Mouse (Mus musculus): ENCODE results near the gene Mfsd14a. TPM values are rescaled to one million over a fixed set of nuclear protein-coding genes. Genes with fewer than 3 reads are reported as not detected.
"Not testable (repeated sequence)": the region's sequence is repeated elsewhere in the genome, so short reads cannot be mapped to it uniquely, and the experiment has no call there.

Mfsd14a gene
- polyA plus RNA-seq, 1 experiment: 12.2 TPM

- no peaks in the 10 kb centered on the region for H3K36me3 ChIP-seq (ENCODE audit: control insufficient read depth, insufficient read depth, low read length)
- no peaks in the 10 kb centered on the region for H3K4me1 ChIP-seq (ENCODE audit: control insufficient read depth, insufficient read depth, insufficient read length)
- WGBS: 96% methylated on average over 4 of the region's 4 CpGs
- no peak overlapping the region for H3K27ac ChIP-seq (ENCODE audit: insufficient read depth, low read length)
- TF ChIP-seq POLR2A (IDR thresholded peaks at IDR 0.05; ENCODE audit: low read depth, low read length): no peak
- no peak for TF ChIP-seq CTCF (IDR thresholded peaks at IDR 0.05; ENCODE audit: extremely low read depth, insufficient read depth, insufficient read length, insufficient replicate concordance)
- no peaks in the 10 kb centered on the region for H3K27me3 ChIP-seq (ENCODE audit: control insufficient read depth, insufficient read depth, low read length)
- no peak for DNase-seq (ENCODE audit: low read depth in 1 of 2, low spot score in 2 of 2)
- H3K4me3 ChIP-seq (ENCODE audit: extremely low read depth, insufficient read depth, insufficient read length): no peak overlapping the region
Observed at GRCm38 (mm10) chr3:116701601-116702000, 39.1 kb upstream of the Mfsd14a start.

GRCm38 (mm10) chr3:116698786-116699185, 36.3 kb upstream of the Mfsd14a start:
- Histone ChIP-seq H3K4me3 (ENCODE audit: extremely low read depth, insufficient read depth, insufficient read length) (no peak overlapping the region), H3K27ac (ENCODE audit: insufficient read depth, low read length) (no peak overlapping the region), H3K36me3 (ENCODE audit: control insufficient read depth, insufficient read depth, low read length) (no peaks in the 10 kb centered on the region; the same call in 1 of the 2 replicates), H3K4me1 (ENCODE audit: control insufficient read depth, insufficient read depth, insufficient read length) (no peaks in the 10 kb centered on the region), H3K27me3 (ENCODE audit: control insufficient read depth, insufficient read depth, low read length) (no peaks in the 10 kb centered on the region)
- 90% methylated on average over 2 of the region's 2 CpGs for WGBS
- no peak for DNase-seq (ENCODE audit: low read depth in 1 of 2, low spot score in 2 of 2)
- no peak for TF ChIP-seq CTCF (IDR thresholded peaks at IDR 0.05; ENCODE audit: extremely low read depth, insufficient read depth, insufficient read length, insufficient replicate concordance)
- TF ChIP-seq POLR2A (IDR thresholded peaks at IDR 0.05; ENCODE audit: low read depth, low read length): no peak

- DNase-seq (ENCODE audit: low read depth in 1 of 2, low spot score in 2 of 2): no peak
- WGBS: 72% methylated on average over 2 of the region's 2 CpGs
- Histone ChIP-seq H3K4me1 (ENCODE audit: control insufficient read depth, insufficient read depth, insufficient read length) (no peaks in the 10 kb centered on the region), H3K36me3 (ENCODE audit: control insufficient read depth, insufficient read depth, low read length) (no peaks in the 10 kb centered on the region; the same call in 1 of the 2 replicates), H3K4me3 (ENCODE audit: extremely low read depth, insufficient read depth, insufficient read length) (no peak overlapping the region), H3K27me3 (ENCODE audit: control insufficient read depth, insufficient read depth, low read length) (no peaks in the 10 kb centered on the region), H3K27ac (ENCODE audit: insufficient read depth, low read length) (no peak overlapping the region)
- no peak for TF ChIP-seq CTCF (IDR thresholded peaks at IDR 0.05; ENCODE audit: extremely low read depth, insufficient read depth, insufficient read length, insufficient replicate concordance)
- no peak for TF ChIP-seq POLR2A (IDR thresholded peaks at IDR 0.05; ENCODE audit: low read depth, low read length)
Observed at GRCm38 (mm10) chr3:116695666-116695985, 33.1 kb upstream of the Mfsd14a start.

- TF ChIP-seq CTCF (IDR thresholded peaks at IDR 0.05; ENCODE audit: extremely low read depth, insufficient read depth, insufficient read length, insufficient replicate concordance): no peak
- TF ChIP-seq POLR2A (IDR thresholded peaks at IDR 0.05; ENCODE audit: low read depth, low read length): no peak
- 83% methylated on average over 8 of the region's 8 CpGs for WGBS
- Histone ChIP-seq H3K4me3 (ENCODE audit: extremely low read depth, insufficient read depth, insufficient read length) (no peak overlapping the region), H3K27me3 (ENCODE audit: control insufficient read depth, insufficient read depth, low read length) (no peaks in the 10 kb centered on the region), H3K27ac (ENCODE audit: insufficient read depth, low read length) (no peak overlapping the region), H3K4me1 (ENCODE audit: control insufficient read depth, insufficient read depth, insufficient read length) (no peaks in the 10 kb centered on the region), H3K36me3 (ENCODE audit: control insufficient read depth, insufficient read depth, low read length) (no peaks in the 10 kb centered on the region; the same call in 1 of the 2 replicates)
- no peak for DNase-seq (ENCODE audit: low read depth in 1 of 2, low spot score in 2 of 2)
Observed at GRCm38 (mm10) chr3:116694955-116695665, 32.6 kb upstream of the Mfsd14a start.

- Histone ChIP-seq H3K36me3 (ENCODE audit: control insufficient read depth, insufficient read depth, low read length) (no peaks in the 10 kb centered on the region; the same call in 1 of the 2 replicates), H3K27me3 (ENCODE audit: control insufficient read depth, insufficient read depth, low read length) (no peaks in the 10 kb centered on the region), H3K4me1 (ENCODE audit: control insufficient read depth, insufficient read depth, insufficient read length) (no peaks in the 10 kb centered on the region), H3K27ac (ENCODE audit: insufficient read depth, low read length) (no peak overlapping the region), H3K4me3 (ENCODE audit: extremely low read depth, insufficient read depth, insufficient read length) (no peak overlapping the region)
- TF ChIP-seq POLR2A (IDR thresholded peaks at IDR 0.05; ENCODE audit: low read depth, low read length) (no peak), CTCF (IDR thresholded peaks at IDR 0.05; ENCODE audit: extremely low read depth, insufficient read depth, insufficient read length, insufficient replicate concordance) (no peak)
- 79% methylated on average over 3 of the region's 3 CpGs for WGBS
- DNase-seq (ENCODE audit: low read depth in 1 of 2, low spot score in 2 of 2): no peak
Observed at GRCm38 (mm10) chr3:116694312-116694711, 31.8 kb upstream of the Mfsd14a start.

- Histone ChIP-seq H3K4me1 (ENCODE audit: control insufficient read depth, insufficient read depth, insufficient read length) (no peaks in the 10 kb centered on the region), H3K4me3 (ENCODE audit: extremely low read depth, insufficient read depth, insufficient read length) (no peak within 1 kb of the TSS; the same call in 1 of the 2 replicates), H3K27ac (ENCODE audit: insufficient read depth, low read length) (no peak within 1 kb of the TSS), H3K27me3 (ENCODE audit: control insufficient read depth, insufficient read depth, low read length) (no peaks in the 10 kb centered on the region), H3K36me3 (ENCODE audit: control insufficient read depth, insufficient read depth, low read length) (peaks cover 4% of the 10 kb centered on the region; the same call in 1 of the 2 replicates)
- TF ChIP-seq CTCF (IDR thresholded peaks at IDR 0.05; ENCODE audit: extremely low read depth, insufficient read depth, insufficient read length, insufficient replicate concordance) (no peak), POLR2A (IDR thresholded peaks at IDR 0.05; ENCODE audit: low read depth, low read length) (no peak)
- DNase-seq (ENCODE audit: low read depth in 1 of 2, low spot score in 2 of 2): no peak
- WGBS: 94% methylated on average over 1 of the region's 1 CpGs
Observed at GRCm38 (mm10) chr3:116681160-116681559, 18.7 kb upstream of the Mfsd14a start, which contains the start of gene Gm43191. Gene Gm43191 (minus strand): TSS chr3:116681260.

GRCm38 (mm10) chr3:116664281-116664680, 1.8 kb upstream of the Mfsd14a start:
- not testable (repeated sequence) for H3K27ac ChIP-seq (ENCODE audit: insufficient read depth, low read length); H3K4me3 ChIP-seq (ENCODE audit: extremely low read depth, insufficient read depth, insufficient read length); DNase-seq (ENCODE audit: low read depth in 1 of 2, low spot score in 2 of 2); H3K36me3 ChIP-seq (ENCODE audit: control insufficient read depth, insufficient read depth, low read length); H3K4me1 ChIP-seq (ENCODE audit: control insufficient read depth, insufficient read depth, insufficient read length); H3K27me3 ChIP-seq (ENCODE audit: control insufficient read depth, insufficient read depth, low read length)
- 92% methylated on average over 9 of the region's 9 CpGs for WGBS
